In genomic region chr16:32431047-32431591, GRCm38 (mm10) we compare ENCODE assay signal across 9 mouse cellular contexts. TPM values are rescaled to one million over a fixed set of nuclear protein-coding genes. Genes with fewer than 3 reads are reported as not detected.
A peak's percentile ranks its signal among the peaks of the same experiment; 100 is the strongest.
DNase-seq lines count a peak whose midpoint lies in the region; ATAC-seq and TF ChIP-seq lines count a peak whose summit lies in the region.
"Had no signal": no experiment of that assay in that cellular context is flagged by ENCODE, and none has a peak within 500 bp of the region (broad histone marks: within the 10 kb centered on the region; RNA-seq: fewer than 3 reads in every experiment).

No protein-coding gene starts in this region.

- TF ChIP-seq POLR2A in heart, adult 2 months (IDR thresholded peaks at IDR 0.05; ENCODE audit: insufficient read depth, low read depth, low read length): no peak

- H3K9ac ChIP-seq in heart, adult 2 months (ENCODE audit: low read depth, low read length): peak overlapping the region; percentile 95
- peak overlapping the region; percentile 80 for H3K9ac ChIP-seq in embryonic facial prominence, embryonic 12.5 days
- H3K9ac ChIP-seq in intestine, embryonic 14.5 days (ENCODE audit: low read length): peak overlapping the region; percentile 85

- H3K9me3 ChIP-seq in embryonic facial prominence, embryonic 12.5 days: no peaks in the 10 kb centered on the region
- H3K9me3 ChIP-seq in intestine, embryonic 14.5 days (ENCODE audit: control insufficient read depth, low read length): no peaks in the 10 kb centered on the region

- H3K4me3 ChIP-seq in heart, adult 2 months: peak overlapping the region; percentile 85
- peak overlapping the region; percentile 82 for H3K4me3 ChIP-seq in embryonic facial prominence, embryonic 12.5 days
- H3K4me3 ChIP-seq in intestine, embryonic 14.5 days (ENCODE audit: low read depth, low read length): peak overlapping the region; percentile 83

- peaks cover 10% of the 10 kb centered on the region for H3K36me3 ChIP-seq in heart, adult 2 months (ENCODE audit: control insufficient read depth, insufficient read depth, low read length)
- no peaks in the 10 kb centered on the region for H3K36me3 ChIP-seq in embryonic facial prominence, embryonic 12.5 days
- H3K36me3 ChIP-seq in intestine, embryonic 14.5 days (ENCODE audit: control insufficient read depth, insufficient read depth, low read length): no peaks in the 10 kb centered on the region

- ATAC-seq in embryonic facial prominence, embryonic 12.5 days (ENCODE audit: insufficient number of reproducible peaks, insufficient read depth, low FRiP score, low TSS enrichment): no peak
- ATAC-seq in intestine, embryonic 14.5 days (replicated peaks; ENCODE audit: low FRiP score, low TSS enrichment, low read depth): no peak; the same call in none of the 2 replicates
- ATAC-seq in megakaryocyte, adult 5-6 weeks (ENCODE audit: poor library complexity, severe bottlenecking): peak; percentile 29

- H3K27me3 ChIP-seq in heart, adult 2 months (ENCODE audit: control insufficient read depth, insufficient read depth, low read length): no peaks in the 10 kb centered on the region
- H3K27me3 ChIP-seq in embryonic facial prominence, embryonic 12.5 days: no peaks in the 10 kb centered on the region
- H3K27me3 ChIP-seq in intestine, embryonic 14.5 days (replicated peaks; ENCODE audit: control insufficient read depth, insufficient read depth, low read length): no peaks in the 10 kb centered on the region
- H3K27me3 ChIP-seq: Patski had no signal

- WGBS in heart, adult 2 months: under 1% methylated on average over 28 of the region's 28 CpGs
- 2% methylated on average over 28 of the region's 28 CpGs for WGBS in embryonic facial prominence, embryonic 12.5 days
- WGBS in intestine, embryonic 14.5 days: under 1% methylated on average over 28 of the region's 28 CpGs

- peaks cover 6% of the 10 kb centered on the region; the same call in 1 of the 2 replicates for H3K79me2 ChIP-seq in heart, adult 2 months (replicated peaks; ENCODE audit: control insufficient read depth, insufficient read depth, low read length)

- TF ChIP-seq EP300 in heart, adult 2 months (IDR thresholded peaks at IDR 0.05; ENCODE audit: insufficient read depth, low read depth, low read length): no peak

- DNase-seq in heart, adult 2 months: no peak
- no peak for DNase-seq in heart, postnatal 4 days
- DNase-seq in CD4-positive, CD25-positive, alpha-beta regulatory T cell, adult 2 months (ENCODE audit: low read depth, low spot score): peak; percentile 50
- no peak for DNase-seq in intestine, embryonic 14.5 days (ENCODE audit: low spot score)
- no peak for DNase-seq in c-Kit-positive CD71-positive TER-119-positive erythroid progenitor cells, embryonic 14.5 days (ENCODE audit: low spot score)
- no peak for DNase-seq in cerebellum, adult 8-10 months

- intact Hi-C loops in heart, adult 2 months (cut with DNase I): no loop called here

- H3K27ac ChIP-seq in heart, adult 2 months: peak overlapping the region; percentile 97
- peak overlapping the region; percentile 50 for H3K27ac ChIP-seq in embryonic facial prominence, embryonic 12.5 days
- H3K27ac ChIP-seq in intestine, embryonic 14.5 days (ENCODE audit: low read depth): peak overlapping the region; percentile 57

- H3K4me2 ChIP-seq in embryonic facial prominence, embryonic 12.5 days (replicated peaks): peak overlapping the region; percentile 92
- H3K4me2 ChIP-seq in intestine, embryonic 14.5 days (ENCODE audit: low read length): peak overlapping the region; percentile 89

- TF ChIP-seq CTCF in heart, adult 2 months (IDR thresholded peaks at IDR 0.05): no peak

- peaks cover 5% of the 10 kb centered on the region for H3K4me1 ChIP-seq in heart, adult 2 months (ENCODE audit: control insufficient read depth, insufficient read depth, low read length)
- H3K4me1 ChIP-seq in embryonic facial prominence, embryonic 12.5 days: peaks cover 5% of the 10 kb centered on the region; the same call in 1 of the 2 replicates
- H3K4me1 ChIP-seq in intestine, embryonic 14.5 days (replicated peaks; ENCODE audit: control insufficient read depth, insufficient read depth, low read length): peaks cover 12% of the 10 kb centered on the region

RNA-seq across cellular contexts. Expression of gene Pcyt1a, which starts 0.4 kb away (rescaled TPM):
- total RNA-seq in heart, adult 2 months (2021): 100 to 1,000 TPM; 110 to 133 TPM
- polyA plus RNA-seq in heart, adult 2 months (2012; rRNA removed): 44.3 and 70.5 TPM in 2 replicates
- 10 to 100 TPM; 90.4 to 97.4 TPM for total RNA-seq in heart, postnatal 4 days (2021)
- 34.2 and 35.4 TPM in 2 replicates for polyA plus RNA-seq in embryonic facial prominence, embryonic 12.5 days (2016; fragmentation: Nextera tagmentation; extraction: Ambion mirVana)
- polyA plus RNA-seq in intestine, embryonic 14.5 days (2014; fragmentation: Nextera tagmentation; extraction: Ambion mirVana): 45.0 and 51.1 TPM in 2 replicates
- total RNA-seq in megakaryocyte, adult 5-6 weeks (2015): 32.5 and 38.2 TPM in 2 replicates
- total RNA-seq in megakaryocyte, adult 5-6 weeks (2017): 43.9 and 59.9 TPM in 2 replicates

RNA-seq across cellular contexts. Expression of gene Tctex1d2, which starts 11.6 kb away (rescaled TPM):
- total RNA-seq in heart, adult 2 months (2021): 1 to 10 TPM; 6.2 to 6.8 TPM
- polyA plus RNA-seq in heart, adult 2 months (2012; rRNA removed): 6.2 and 8.7 TPM in 2 replicates
- total RNA-seq in heart, postnatal 4 days (2021): 1 to 10 TPM; 8.0 to 8.7 TPM
- polyA plus RNA-seq in embryonic facial prominence, embryonic 12.5 days (2016; fragmentation: Nextera tagmentation; extraction: Ambion mirVana): 25.6 and 28.7 TPM in 2 replicates
- polyA plus RNA-seq in intestine, embryonic 14.5 days (2014; fragmentation: Nextera tagmentation; extraction: Ambion mirVana): 43.0 and 43.9 TPM in 2 replicates
- total RNA-seq in megakaryocyte, adult 5-6 weeks (2015): 25.3 and 25.4 TPM in 2 replicates
- 26.2 and 30.9 TPM in 2 replicates for total RNA-seq in megakaryocyte, adult 5-6 weeks (2017)

RNA-seq across cellular contexts. Expression of gene Tm4sf19, which starts 30.8 kb away (rescaled TPM):
- total RNA-seq in heart, adult 2 months (2021): not detected
- 0.12 TPM in 2 replicates for polyA plus RNA-seq in heart, adult 2 months (2012; rRNA removed)
- not detected for total RNA-seq in heart, postnatal 4 days (2021)
- polyA plus RNA-seq in embryonic facial prominence, embryonic 12.5 days (2016; fragmentation: Nextera tagmentation; extraction: Ambion mirVana): not detected in 2 replicates
- not detected in 2 replicates for polyA plus RNA-seq in intestine, embryonic 14.5 days (2014; fragmentation: Nextera tagmentation; extraction: Ambion mirVana)
- not detected in 2 replicates for total RNA-seq in megakaryocyte, adult 5-6 weeks (2015)
- not detected in 2 replicates for total RNA-seq in megakaryocyte, adult 5-6 weeks (2017)
- polyA plus RNA-seq: Patski had no signal

RNA-seq across cellular contexts. Expression of gene Slc51a, which starts 56.6 kb away (rescaled TPM):
- total RNA-seq in heart, adult 2 months (2021): under 1 TPM; 0.55 to 0.63 TPM
- 0.64 and 1.1 TPM in 2 replicates for polyA plus RNA-seq in heart, adult 2 months (2012; rRNA removed)
- total RNA-seq in heart, postnatal 4 days (2021): 1 to 10 TPM; 4.2 to 5.5 TPM
- 0.09 and 0.33 TPM in 2 replicates for polyA plus RNA-seq in embryonic facial prominence, embryonic 12.5 days (2016; fragmentation: Nextera tagmentation; extraction: Ambion mirVana)
- 42.2 and 46.0 TPM in 2 replicates for polyA plus RNA-seq in intestine, embryonic 14.5 days (2014; fragmentation: Nextera tagmentation; extraction: Ambion mirVana)
- not detected in 2 replicates for total RNA-seq in megakaryocyte, adult 5-6 weeks (2015)
- total RNA-seq in megakaryocyte, adult 5-6 weeks (2017): 0.94 TPM in 1 of 2 replicates, not detected in the other
